8 mouse cellular contexts compared by ENCODE assay signal in the genomic region with DNA sequence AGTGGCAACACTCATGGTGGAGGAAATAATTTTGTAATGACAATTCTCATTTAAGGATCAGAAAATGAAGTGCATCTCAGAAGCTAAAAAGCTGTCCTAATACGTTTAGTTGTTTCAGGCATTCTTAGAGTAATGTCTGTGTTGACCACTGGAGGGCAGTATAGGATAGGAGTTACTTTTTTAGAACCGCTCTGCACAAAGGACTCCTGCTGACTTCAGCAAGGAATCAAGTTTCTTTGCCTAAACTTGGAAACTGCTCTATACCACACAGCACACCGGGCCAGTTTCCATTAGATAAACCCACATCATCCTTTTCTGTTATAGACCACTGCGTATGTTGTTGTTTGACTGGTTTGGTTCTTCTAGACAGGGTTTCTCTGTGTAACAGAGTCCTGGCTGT. TPM values are rescaled to one million over a fixed set of nuclear protein-coding genes. Genes with fewer than 3 reads are reported as not detected.
DNase-seq lines count a peak whose midpoint lies in the region; ATAC-seq lines count a peak whose summit lies in the region.

No protein-coding gene starts in this region.

- no peaks in the 10 kb centered on the region for H3K36me3 ChIP-seq in neural tube, embryonic 11.5 days (ENCODE audit: control insufficient read depth, insufficient read depth, low read length)
- H3K36me3 ChIP-seq in forebrain, embryonic 10.5 days (replicated peaks), result 0 out of 2 replicates have a peak, but pooled peaks cover 4% of the 10 kb centered on the region
- H3K36me3 ChIP-seq in hindbrain, embryonic 16.5 days (ENCODE audit: control insufficient read depth, insufficient read depth, low read length), result no peaks in the 10 kb centered on the region
- H3K36me3 ChIP-seq in stomach, embryonic 15.5 days, result no peaks in the 10 kb centered on the region

- DNase-seq in neural tube, embryonic 11.5 days (ENCODE audit: low spot score), result peak; percentile 35
- no peak for DNase-seq in neural tube, embryonic 10.5 days (ENCODE audit: extremely low spot score, low spot score)
- peak; percentile 52 for DNase-seq in brain, embryonic 18.5 days (ENCODE audit: low read depth, low spot score)
- peak; percentile 32 for DNase-seq in forebrain, embryonic 10.5 days (ENCODE audit: extremely low spot score, low spot score)
- DNase-seq in layer of hippocampus, postnatal 36 days, result peak; percentile 9 to 46

- 28% methylated on average over 4 of the region's 4 CpGs for WGBS in neural tube, embryonic 11.5 days
- WGBS in forebrain, embryonic 10.5 days, result 33% methylated on average over 4 of the region's 4 CpGs
- WGBS in hindbrain, embryonic 16.5 days, result 23% methylated on average over 4 of the region's 4 CpGs
- 21% methylated on average over 4 of the region's 4 CpGs for whole genome bisulfite sequencing in stomach, embryonic 15.5 days

- no peak overlapping the region for H3K4me2 ChIP-seq in neural tube, embryonic 11.5 days (ENCODE audit: low read depth)
- no peak overlapping the region for H3K4me2 ChIP-seq in hindbrain, embryonic 16.5 days (ENCODE audit: low read length)
- H3K4me2 ChIP-seq in stomach, embryonic 15.5 days, result no peak overlapping the region

- H3K4me1 ChIP-seq in neural tube, embryonic 11.5 days (ENCODE audit: control insufficient read depth, insufficient read depth, low read length), result no peaks in the 10 kb centered on the region
- no peaks in the 10 kb centered on the region for H3K4me1 ChIP-seq in forebrain, embryonic 10.5 days
- H3K4me1 ChIP-seq in hindbrain, embryonic 16.5 days (ENCODE audit: control insufficient read depth, insufficient read depth, low read depth, low read length), result no peaks in the 10 kb centered on the region
- no peaks in the 10 kb centered on the region for H3K4me1 ChIP-seq in stomach, embryonic 15.5 days

- H3K27ac ChIP-seq in neural tube, embryonic 11.5 days (ENCODE audit: low read depth, low read length), result no peak overlapping the region
- no peak overlapping the region for H3K27ac ChIP-seq in forebrain, embryonic 10.5 days
- H3K27ac ChIP-seq in hindbrain, embryonic 16.5 days (ENCODE audit: low read depth, low read length), result no peak overlapping the region
- no peak overlapping the region for H3K27ac ChIP-seq in stomach, embryonic 15.5 days

- H3K9me3 ChIP-seq in neural tube, embryonic 11.5 days (ENCODE audit: control insufficient read depth, low read length), result no peaks in the 10 kb centered on the region
- no peaks in the 10 kb centered on the region for H3K9me3 ChIP-seq in forebrain, embryonic 10.5 days
- no peaks in the 10 kb centered on the region for H3K9me3 ChIP-seq in hindbrain, embryonic 16.5 days (ENCODE audit: control insufficient read depth, low read length)
- no peaks in the 10 kb centered on the region for H3K9me3 ChIP-seq in stomach, embryonic 15.5 days

- no peaks in the 10 kb centered on the region for H3K27me3 ChIP-seq in neural tube, embryonic 11.5 days (ENCODE audit: control insufficient read depth, insufficient read depth, low read length)
- H3K27me3 ChIP-seq in forebrain, embryonic 10.5 days (ENCODE audit: poor library complexity, severe bottlenecking), result no peaks in the 10 kb centered on the region
- H3K27me3 ChIP-seq in hindbrain, embryonic 16.5 days (replicated peaks; ENCODE audit: control insufficient read depth, insufficient read depth, low read length), result no peaks in the 10 kb centered on the region
- H3K27me3 ChIP-seq in stomach, embryonic 15.5 days (replicated peaks), result no peaks in the 10 kb centered on the region

- peak; percentile 29; the same call in 1 of the 2 replicates for ATAC-seq in neural tube, embryonic 11.5 days (ENCODE audit: insufficient read depth, low FRiP score, low TSS enrichment)
- ATAC-seq in hindbrain, embryonic 16.5 days, result peak; percentile 74
- peak; percentile 78 for ATAC-seq in megakaryocyte-erythroid progenitor cell, adult 5-6 weeks (replicated peaks; ENCODE audit: low FRiP score, low TSS enrichment, poor library complexity, severe bottlenecking)
- peak; percentile 65; the same call in 1 of the 2 replicates for ATAC-seq in stomach, embryonic 15.5 days (ENCODE audit: insufficient read depth, low FRiP score, low read depth)

- H3K4me3 ChIP-seq in neural tube, embryonic 11.5 days (ENCODE audit: low read depth, low read length), result no peak overlapping the region
- H3K4me3 ChIP-seq in forebrain, embryonic 10.5 days, result no peak overlapping the region
- H3K4me3 ChIP-seq in hindbrain, embryonic 16.5 days (ENCODE audit: low read length), result no peak overlapping the region
- H3K4me3 ChIP-seq in stomach, embryonic 15.5 days (replicated peaks), result no peak overlapping the region

- H3K9ac ChIP-seq in neural tube, embryonic 11.5 days (ENCODE audit: low read length), result no peak overlapping the region
- H3K9ac ChIP-seq in hindbrain, embryonic 16.5 days (ENCODE audit: low read depth, low read length), result no peak overlapping the region
- H3K9ac ChIP-seq in stomach, embryonic 15.5 days, result no peak overlapping the region

RNA-seq across cellular contexts. Expression of a gene that starts 11.4 kb away (rescaled TPM):
- polyA plus RNA-seq in neural tube, embryonic 11.5 days (2014; fragmentation: Nextera tagmentation; extraction: Ambion mirVana), result 35.9 and 40.7 TPM in 2 replicates
- 48.2 and 48.6 TPM in 2 replicates for polyA plus RNA-seq in forebrain, embryonic 10.5 days (2016; fragmentation: Nextera tagmentation; extraction: Ambion mirVana)
- polyA plus RNA-seq in hindbrain, embryonic 16.5 days (2015; fragmentation: Nextera tagmentation; extraction: Ambion mirVana), result 22.5 and 25.3 TPM in 2 replicates
- 1 to 10 TPM; 7.3 to 10.0 TPM for total RNA-seq in layer of hippocampus, postnatal 36 days (2021)
- 20.3 and 28.6 TPM in 2 replicates for total RNA-seq in megakaryocyte-erythroid progenitor cell, adult 5-6 weeks (2014; fragmentation: Nextera tagmentation)
- total RNA-seq in megakaryocyte-erythroid progenitor cell, adult 5-6 weeks (2017), result 20.3 and 23.7 TPM in 2 replicates
- 36.6 and 43.4 TPM in 2 replicates for polyA plus RNA-seq in stomach, embryonic 15.5 days (2015; fragmentation: Nextera tagmentation; extraction: Ambion mirVana)

RNA-seq across cellular contexts. Expression of a gene that starts 43.7 kb away (rescaled TPM):
- 147 and 150 TPM in 2 replicates for polyA plus RNA-seq in neural tube, embryonic 11.5 days (2014; fragmentation: Nextera tagmentation; extraction: Ambion mirVana)
- 86.7 and 89.5 TPM in 2 replicates for polyA plus RNA-seq in forebrain, embryonic 10.5 days (2016; fragmentation: Nextera tagmentation; extraction: Ambion mirVana)
- 25.4 and 34.5 TPM in 2 replicates for polyA plus RNA-seq in hindbrain, embryonic 16.5 days (2015; fragmentation: Nextera tagmentation; extraction: Ambion mirVana)
- total RNA-seq in layer of hippocampus, postnatal 36 days (2021), result 10 to 100 TPM; 23.7 to 26.6 TPM
- not detected in 2 replicates for total RNA-seq in megakaryocyte-erythroid progenitor cell, adult 5-6 weeks (2014; fragmentation: Nextera tagmentation)
- not detected in 2 replicates for total RNA-seq in megakaryocyte-erythroid progenitor cell, adult 5-6 weeks (2017)
- 237 and 238 TPM in 2 replicates for polyA plus RNA-seq in stomach, embryonic 15.5 days (2015; fragmentation: Nextera tagmentation; extraction: Ambion mirVana)

RNA-seq across cellular contexts. Expression of a gene that starts 52.5 kb away (rescaled TPM):
- 1.8 and 2.7 TPM in 2 replicates for polyA plus RNA-seq in neural tube, embryonic 11.5 days (2014; fragmentation: Nextera tagmentation; extraction: Ambion mirVana)
- polyA plus RNA-seq in forebrain, embryonic 10.5 days (2016; fragmentation: Nextera tagmentation; extraction: Ambion mirVana), result 1.4 and 1.8 TPM in 2 replicates
- 2.1 and 2.5 TPM in 2 replicates for polyA plus RNA-seq in hindbrain, embryonic 16.5 days (2015; fragmentation: Nextera tagmentation; extraction: Ambion mirVana)
- under 1 TPM; 0.15 to 0.23 TPM for total RNA-seq in layer of hippocampus, postnatal 36 days (2021)
- total RNA-seq in megakaryocyte-erythroid progenitor cell, adult 5-6 weeks (2014; fragmentation: Nextera tagmentation), result 16.8 and 18.1 TPM in 2 replicates
- 13.3 and 14.6 TPM in 2 replicates for total RNA-seq in megakaryocyte-erythroid progenitor cell, adult 5-6 weeks (2017)
- polyA plus RNA-seq in stomach, embryonic 15.5 days (2015; fragmentation: Nextera tagmentation; extraction: Ambion mirVana), result 5.4 and 6.1 TPM in 2 replicates
